Mouse (Mus musculus): Measurements from ENCODE around the gene Dpf1. TPM values are rescaled to one million over a fixed set of nuclear protein-coding genes. Genes with fewer than 3 reads are reported as not detected.
A peak's percentile ranks its signal among the peaks of the same experiment; 100 is the strongest.

Gene Dpf1
- polyA plus RNA-seq, 1 experiment, result 0.60 TPM

DNA sequence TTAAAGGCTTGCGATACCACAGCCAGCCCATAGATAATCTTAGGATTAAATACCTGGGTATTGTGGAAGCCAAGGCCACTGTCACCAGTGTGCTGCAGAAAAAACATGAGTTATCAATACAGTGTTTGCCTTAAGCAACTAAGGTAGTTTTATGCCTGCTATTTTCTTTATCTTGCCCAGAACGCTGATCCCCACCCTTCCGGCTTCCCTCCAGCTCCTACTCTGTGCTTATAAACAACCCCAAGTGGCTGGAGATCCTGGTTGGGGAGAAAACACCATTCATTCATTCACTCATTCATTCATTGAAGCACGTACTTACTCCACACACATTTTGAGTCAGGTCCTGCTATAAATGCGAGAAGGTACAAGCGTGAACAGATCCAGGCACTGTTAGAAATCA, 19.2 kb upstream of the Dpf1 start:
- H3K4me1 ChIP-seq (ENCODE audit: control insufficient read depth, insufficient read depth, low read length), result no peaks in the 10 kb centered on the region
- no peak overlapping the region for H3K4me3 ChIP-seq (ENCODE audit: insufficient read depth, low read length)
- no peak overlapping the region for H3K27ac ChIP-seq (ENCODE audit: insufficient read depth, low read depth, low read length)
- TF ChIP-seq POLR2A (IDR thresholded peaks at IDR 0.05; ENCODE audit: borderline replicate concordance, low read depth, low read length) (no peak), CTCF (IDR thresholded peaks at IDR 0.05; ENCODE audit: low read depth, low read length) (no peak)

DNA sequence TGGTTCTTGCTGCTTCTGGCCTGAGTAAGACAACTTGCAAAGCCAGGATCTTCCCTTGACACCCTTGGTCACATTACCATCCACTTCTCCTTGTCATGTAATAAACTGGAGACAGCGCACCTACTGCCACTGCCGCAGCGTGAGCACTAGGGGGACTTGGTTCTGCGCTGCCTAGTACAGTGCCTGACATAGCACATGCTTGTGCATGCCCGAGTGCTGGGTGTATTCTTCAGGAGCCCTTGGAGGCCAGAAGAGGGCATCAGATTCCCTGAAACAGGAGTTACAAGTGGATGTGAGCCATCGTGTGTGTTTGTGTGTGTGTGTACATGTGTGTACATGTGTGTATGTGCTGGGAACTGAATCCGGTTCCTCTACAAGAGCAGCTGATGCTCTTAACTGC, 16.3 kb upstream of the Dpf1 start:
- no peaks in the 10 kb centered on the region for H3K4me1 ChIP-seq (ENCODE audit: control insufficient read depth, insufficient read depth, low read length)
- no peak overlapping the region for H3K27ac ChIP-seq (ENCODE audit: insufficient read depth, low read depth, low read length)
- TF ChIP-seq POLR2A (IDR thresholded peaks at IDR 0.05; ENCODE audit: borderline replicate concordance, low read depth, low read length) (no peak), CTCF (IDR thresholded peaks at IDR 0.05; ENCODE audit: low read depth, low read length) (no peak)
- no peak overlapping the region for H3K4me3 ChIP-seq (ENCODE audit: insufficient read depth, low read length)

DNA sequence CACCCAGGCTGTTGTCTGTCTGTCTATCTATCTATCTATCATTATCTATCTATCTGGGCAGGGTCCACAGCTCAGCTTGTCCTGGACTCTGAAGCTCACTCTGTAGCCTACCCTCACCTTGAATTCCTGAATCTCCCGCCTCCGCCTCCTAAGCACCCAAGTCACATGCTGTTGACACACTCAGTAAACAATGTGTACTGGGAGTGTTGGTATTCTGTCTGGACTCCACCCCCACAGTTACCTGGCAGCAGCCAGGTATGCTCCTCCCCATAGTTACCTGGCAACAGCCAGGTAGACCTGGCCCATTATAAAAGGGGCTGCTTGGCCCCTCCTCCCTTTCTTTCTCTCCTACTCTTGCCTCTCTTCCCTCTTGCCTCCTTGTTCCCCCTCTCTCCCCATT, 15.7 kb upstream of the Dpf1 start:
- no peak overlapping the region for H3K27ac ChIP-seq (ENCODE audit: insufficient read depth, low read depth, low read length)
- no peak overlapping the region for H3K4me3 ChIP-seq (ENCODE audit: insufficient read depth, low read length)
- no peaks in the 10 kb centered on the region for H3K4me1 ChIP-seq (ENCODE audit: control insufficient read depth, insufficient read depth, low read length)
- TF ChIP-seq CTCF (IDR thresholded peaks at IDR 0.05; ENCODE audit: low read depth, low read length), result no peak

DNA sequence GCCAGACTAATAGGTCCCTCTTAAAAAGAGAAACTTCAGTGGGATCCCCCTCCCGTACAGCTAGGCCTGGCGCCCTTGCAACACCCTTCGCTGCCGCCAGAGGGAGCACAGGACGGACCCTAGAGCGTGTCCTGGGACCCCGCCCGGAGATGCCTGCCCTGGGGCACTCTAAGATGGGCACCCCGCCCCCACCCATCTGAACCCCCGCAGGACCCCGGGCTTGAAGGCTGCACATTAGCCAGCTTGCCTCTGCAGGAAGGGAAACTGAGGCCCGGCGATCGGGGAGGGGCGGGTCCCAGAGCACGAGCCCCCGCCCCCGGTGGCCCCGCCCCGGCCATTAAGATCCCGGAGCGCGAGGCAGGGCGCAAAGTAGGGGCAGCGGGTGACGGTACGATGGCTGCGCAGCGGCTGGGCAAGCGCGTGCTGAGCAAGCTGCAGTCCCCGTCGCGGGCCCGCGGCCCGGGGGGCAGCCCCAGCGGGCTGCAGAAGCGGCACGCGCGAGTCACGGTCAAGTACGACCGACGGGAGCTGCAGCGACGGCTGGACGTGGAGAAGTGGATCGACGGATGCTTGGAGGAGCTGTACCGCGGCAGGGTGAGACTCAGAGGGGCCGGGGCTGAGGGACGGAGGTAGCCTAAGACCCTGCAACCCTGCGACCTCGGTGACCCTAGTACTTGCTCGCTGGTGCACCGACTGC, 14.7 kb upstream of the Dpf1 start, which contains the start of gene Ppp1r14a:
Gene Ppp1r14a, plus strand, starts transcription at position 367 of the 697 bp plus-strand sequence.
- Histone ChIP-seq H3K4me3 (ENCODE audit: insufficient read depth, low read length) (peak within 1 kb of the TSS; percentile 44), H3K27ac (ENCODE audit: insufficient read depth, low read depth, low read length) (no peak within 1 kb of the TSS), H3K4me1 (ENCODE audit: control insufficient read depth, insufficient read depth, low read length) (no peaks in the 10 kb centered on the region)
- TF ChIP-seq POLR2A (IDR thresholded peaks at IDR 0.05; ENCODE audit: borderline replicate concordance, low read depth, low read length) (no peak), CTCF (IDR thresholded peaks at IDR 0.05; ENCODE audit: low read depth, low read length) (peak; percentile 86)

DNA sequence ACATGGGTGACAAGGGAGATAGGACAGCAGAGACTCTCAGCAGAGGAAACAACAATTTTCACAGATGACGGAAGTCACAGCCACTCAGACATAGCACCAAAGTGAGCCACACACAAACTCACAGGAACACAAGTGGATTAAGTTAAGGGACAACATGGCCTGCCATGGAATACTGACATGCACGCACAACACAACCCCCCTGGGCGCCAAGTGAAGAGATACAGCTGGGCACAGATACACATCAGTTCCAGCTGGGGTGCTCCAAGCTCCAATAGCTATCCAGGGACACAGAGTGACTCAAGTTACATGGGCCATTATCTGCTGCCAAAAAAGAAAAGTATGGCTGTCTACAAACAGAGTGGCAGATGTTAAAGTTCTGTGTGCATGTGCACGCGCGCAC, 13.9 kb upstream of the Dpf1 start:
- TF ChIP-seq CTCF (IDR thresholded peaks at IDR 0.05; ENCODE audit: low read depth, low read length) (no peak), POLR2A (IDR thresholded peaks at IDR 0.05; ENCODE audit: borderline replicate concordance, low read depth, low read length) (no peak)
- Histone ChIP-seq H3K4me1 (ENCODE audit: control insufficient read depth, insufficient read depth, low read length) (no peaks in the 10 kb centered on the region), H3K27ac (ENCODE audit: insufficient read depth, low read depth, low read length) (no peak overlapping the region), H3K4me3 (ENCODE audit: insufficient read depth, low read length) (no peak overlapping the region)

DNA sequence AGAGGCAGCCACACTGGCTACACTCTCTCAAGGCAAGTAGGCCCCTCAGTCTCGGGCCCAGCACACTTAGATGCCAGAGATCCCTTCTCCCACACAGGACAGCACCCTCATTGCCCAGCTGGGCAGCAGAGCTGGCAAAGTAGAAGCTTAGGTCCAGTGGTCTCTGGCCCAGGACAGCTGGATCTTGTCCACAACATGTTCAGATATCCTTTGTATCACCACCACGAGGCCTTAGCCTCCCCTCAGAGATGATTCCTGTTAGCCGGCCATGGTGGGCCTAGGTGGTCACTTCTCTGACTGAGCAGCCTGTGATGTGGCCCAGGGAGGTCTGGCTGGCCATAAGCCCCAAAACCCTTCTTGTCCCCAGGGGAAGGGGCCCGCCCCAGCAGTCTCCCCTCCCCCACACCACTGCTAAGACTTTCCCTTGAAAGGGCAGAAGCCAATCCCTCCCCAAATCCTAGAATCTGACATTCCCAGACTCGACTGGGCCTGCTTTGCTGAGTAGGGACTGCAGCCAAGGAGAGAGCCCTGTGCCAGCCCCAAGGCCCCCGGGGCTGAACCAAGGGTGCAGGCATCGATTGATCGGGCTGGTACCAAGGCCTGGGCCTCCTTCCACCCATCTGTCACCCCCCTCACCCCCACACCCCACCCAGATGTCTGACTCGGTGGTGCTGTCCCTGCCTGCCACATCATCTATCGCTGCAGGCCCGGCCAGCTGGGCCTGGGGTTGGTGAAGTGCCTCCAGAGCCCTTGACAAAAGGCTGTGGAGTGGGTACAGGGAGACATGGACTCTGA, 12.9 kb upstream of the Dpf1 start:
- TF ChIP-seq POLR2A (IDR thresholded peaks at IDR 0.05; ENCODE audit: borderline replicate concordance, low read depth, low read length) (no peak), CTCF (IDR thresholded peaks at IDR 0.05; ENCODE audit: low read depth, low read length) (no peak)
- Histone ChIP-seq H3K27ac (ENCODE audit: insufficient read depth, low read depth, low read length) (no peak overlapping the region), H3K4me3 (ENCODE audit: insufficient read depth, low read length) (no peak overlapping the region), H3K4me1 (ENCODE audit: control insufficient read depth, insufficient read depth, low read length) (no peaks in the 10 kb centered on the region)

DNA sequence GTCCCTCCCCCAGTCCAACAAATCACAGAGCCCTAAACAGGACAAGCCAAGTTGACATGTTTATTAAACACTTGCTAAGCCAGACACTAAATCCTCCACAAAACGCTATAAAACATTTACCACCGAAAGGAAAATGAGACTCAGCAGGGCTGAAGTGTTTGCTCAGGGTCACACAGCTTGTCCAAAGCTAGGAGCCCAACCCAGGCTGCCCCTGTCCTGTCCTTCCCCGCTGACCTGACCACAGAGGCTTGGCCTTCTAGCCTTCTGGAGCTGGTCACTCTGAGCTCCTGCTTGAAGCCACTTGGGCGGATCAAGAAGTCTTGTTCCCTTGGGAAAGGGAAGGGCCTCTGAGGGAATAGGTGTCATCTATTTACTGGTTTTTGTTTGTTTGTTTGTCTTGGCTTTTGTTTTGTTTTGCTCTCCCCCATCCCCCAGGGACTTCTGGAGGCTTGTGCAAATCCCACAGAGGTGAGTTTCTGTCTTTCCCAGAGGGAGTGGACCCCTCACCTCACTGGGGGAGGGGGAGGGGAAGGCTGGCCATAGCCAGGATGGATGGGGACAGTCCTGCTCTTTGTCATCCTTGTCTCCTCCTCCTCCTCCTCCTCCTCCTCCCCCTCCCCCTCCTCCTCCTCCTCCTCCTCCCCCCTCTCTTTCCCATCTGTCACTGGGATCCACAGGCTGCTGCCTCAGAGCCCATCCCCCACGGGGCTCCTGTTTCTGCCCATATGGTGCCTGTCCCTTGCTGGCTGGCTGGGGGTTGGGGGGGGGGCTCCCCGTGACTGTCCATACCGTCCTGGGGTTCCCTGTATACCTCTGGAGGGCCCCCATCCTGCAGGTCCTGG, 11.9 kb upstream of the Dpf1 start:
- no peak for TF ChIP-seq POLR2A (IDR thresholded peaks at IDR 0.05; ENCODE audit: borderline replicate concordance, low read depth, low read length)
- no peak for TF ChIP-seq CTCF (IDR thresholded peaks at IDR 0.05; ENCODE audit: low read depth, low read length)
- H3K27ac ChIP-seq (ENCODE audit: insufficient read depth, low read depth, low read length), result no peak overlapping the region
- H3K4me1 ChIP-seq (ENCODE audit: control insufficient read depth, insufficient read depth, low read length), result no peaks in the 10 kb centered on the region
- no peak overlapping the region for H3K4me3 ChIP-seq (ENCODE audit: insufficient read depth, low read length)

DNA sequence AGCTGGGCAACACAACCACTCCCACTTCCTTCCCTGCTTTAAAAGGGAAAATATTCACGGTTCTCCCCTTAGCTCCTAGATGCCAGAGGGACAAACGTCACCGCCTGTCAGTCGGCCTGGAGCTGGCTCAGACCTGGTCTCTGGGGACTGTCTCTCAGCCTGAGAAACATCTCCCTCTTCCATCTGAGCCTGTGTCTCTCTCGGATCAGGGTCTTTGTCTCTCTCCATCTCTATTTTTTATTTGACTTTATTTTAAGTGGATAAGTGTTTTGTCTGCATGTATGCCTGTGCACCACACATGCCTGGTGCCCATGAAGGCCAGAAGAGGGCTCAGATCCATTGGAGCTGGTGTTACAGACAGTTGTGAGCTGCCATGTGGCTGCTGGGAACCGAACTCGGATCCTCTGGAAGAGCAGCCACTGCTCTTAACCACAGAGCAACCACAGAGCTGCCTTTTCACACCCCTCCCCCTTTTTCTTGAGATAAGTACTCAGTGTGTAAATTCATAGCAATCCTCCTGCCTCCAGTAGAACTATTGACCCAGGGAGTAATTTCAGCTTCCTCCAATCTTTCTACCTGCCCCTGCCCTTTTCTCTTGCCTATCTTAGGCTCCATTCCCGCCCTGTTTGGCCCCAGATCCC, 11.2 kb upstream of the Dpf1 start:
- Histone ChIP-seq H3K4me3 (ENCODE audit: insufficient read depth, low read length) (no peak overlapping the region), H3K27ac (ENCODE audit: insufficient read depth, low read depth, low read length) (no peak overlapping the region), H3K4me1 (ENCODE audit: control insufficient read depth, insufficient read depth, low read length) (no peaks in the 10 kb centered on the region)
- TF ChIP-seq CTCF (IDR thresholded peaks at IDR 0.05; ENCODE audit: low read depth, low read length) (no peak), POLR2A (IDR thresholded peaks at IDR 0.05; ENCODE audit: borderline replicate concordance, low read depth, low read length) (no peak)
